Mouse (Mus musculus): ENCODE measurements around the gene Neurl1b.

Gene Neurl1b

DNA sequence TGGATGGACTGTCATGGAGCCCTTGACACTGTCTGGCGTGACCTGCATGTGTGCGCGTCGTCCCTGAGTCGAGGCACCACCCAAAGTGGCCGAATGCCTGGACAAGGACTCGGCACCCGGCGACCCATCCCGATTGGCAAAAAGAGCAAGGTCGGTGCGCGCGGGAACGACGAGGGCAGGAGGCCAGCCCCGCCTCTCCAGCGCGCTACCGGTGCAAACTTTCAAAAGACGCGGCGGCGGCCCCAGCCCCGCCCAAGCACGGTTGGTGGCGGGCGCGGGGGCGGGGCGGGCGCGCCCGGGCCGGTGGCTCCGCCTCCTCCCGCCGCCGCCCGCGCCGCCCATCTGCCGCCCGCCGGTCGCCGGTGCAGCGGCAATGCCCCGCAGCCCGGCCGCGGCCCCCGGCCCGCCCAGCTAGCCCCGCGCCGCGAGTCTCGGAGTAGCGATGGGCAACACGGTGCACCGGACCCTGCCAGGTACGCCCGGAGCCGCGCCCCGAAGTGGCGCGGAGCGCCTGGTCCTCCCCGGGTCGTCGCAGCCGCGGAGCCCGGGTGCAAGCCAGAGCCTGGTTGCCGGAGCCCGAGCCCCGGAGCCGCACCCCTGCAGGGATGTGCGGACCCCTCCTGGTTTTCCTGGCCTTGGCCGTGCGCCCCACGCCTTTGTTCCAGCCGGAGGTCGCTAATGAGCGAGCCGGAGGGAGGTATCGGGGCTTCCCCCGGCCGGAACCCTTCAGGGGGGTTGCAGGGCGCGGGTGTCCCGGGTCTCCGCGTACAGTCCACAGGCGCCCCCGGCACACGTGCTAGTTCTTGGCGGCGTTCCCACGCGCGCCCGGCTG, at the start of gene Neurl1b:
TSS of gene Neurl1b (plus strand) at position 307 of the 832 bp plus-strand sequence.
- DNase-seq (ENCODE audit: low spot score in 2 of 2), result peak in 1 of 2 experiments; percentile 15

GRCm38 (mm10) chr17:26366792-26367191, 47.8 kb upstream of the Neurl1b start:
- no peak for DNase-seq (ENCODE audit: low spot score in 2 of 2)

GRCm38 (mm10) chr17:26368336-26368992, 46.2 kb upstream of the Neurl1b start:
- DNase-seq (ENCODE audit: low spot score in 2 of 2), result no peak

- peak; percentile 41 to 55 for DNase-seq (ENCODE audit: low spot score in 2 of 2)
These were observed 43.9 kb upstream of the Neurl1b start for GRCm38 (mm10) chr17:26370521-26371245.

DNA sequence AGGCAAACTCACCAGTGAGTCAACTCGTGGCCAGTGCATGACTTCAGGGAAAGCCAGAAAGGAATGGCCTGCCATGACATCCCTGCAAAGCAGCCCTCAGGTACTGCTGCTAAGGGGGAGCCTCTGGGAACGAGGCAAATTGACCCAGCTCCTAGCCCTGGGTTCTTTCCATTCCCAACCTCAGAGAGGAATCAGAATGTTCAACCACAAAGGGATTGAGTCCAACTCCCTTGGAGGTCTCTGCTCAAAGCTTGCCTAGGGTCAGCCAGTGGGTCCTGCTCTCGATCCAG, 43.4 kb upstream of the Neurl1b start:
- no peak for DNase-seq (ENCODE audit: low spot score in 2 of 2)

DNA sequence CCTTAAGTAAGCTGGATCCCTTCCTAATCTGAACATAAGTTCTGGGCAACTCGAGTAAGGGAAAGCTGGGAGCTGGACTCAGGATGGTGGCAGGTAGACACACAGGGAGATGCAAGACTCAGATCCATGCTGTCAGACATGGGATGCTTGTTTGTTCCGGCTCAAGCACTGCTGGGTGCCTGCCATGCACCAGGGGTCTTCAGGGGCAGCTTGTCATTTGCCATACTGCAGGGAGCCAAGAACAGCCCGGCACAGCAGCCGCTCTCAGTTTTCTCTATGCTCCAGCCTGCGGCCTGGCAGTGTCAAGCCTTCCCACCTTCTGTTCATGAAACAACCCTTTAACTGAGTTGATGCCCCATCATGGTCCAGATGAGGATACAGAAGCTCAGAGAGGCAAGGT, 41.4 kb upstream of the Neurl1b start:
- DNase-seq (ENCODE audit: low spot score in 2 of 2), result no peak

DNA sequence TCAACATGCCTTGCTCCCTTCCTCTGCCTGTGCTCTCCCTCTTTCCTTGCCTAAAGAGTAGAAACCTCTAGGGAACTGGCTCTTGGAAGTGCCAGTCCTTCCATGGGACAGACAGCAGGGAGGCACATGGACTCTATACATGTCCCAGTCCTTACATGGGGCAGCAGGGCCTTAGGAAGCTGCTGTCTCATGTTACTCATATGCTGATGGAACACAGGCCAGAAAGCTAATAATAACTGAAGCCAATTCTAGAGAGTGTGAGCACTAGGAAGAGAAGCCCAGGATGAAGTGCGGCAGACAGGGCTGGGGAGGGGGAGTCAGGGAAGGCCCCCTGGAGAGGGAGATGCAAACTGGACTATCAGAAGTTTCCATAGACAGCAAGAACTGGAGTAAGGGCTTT, 38.2 kb upstream of the Neurl1b start:
- no peak for DNase-seq (ENCODE audit: low spot score in 2 of 2)

GRCm38 (mm10) chr17:26376994-26377744, 37.5 kb upstream of the Neurl1b start:
- no peak for DNase-seq (ENCODE audit: low spot score in 2 of 2)

DNA sequence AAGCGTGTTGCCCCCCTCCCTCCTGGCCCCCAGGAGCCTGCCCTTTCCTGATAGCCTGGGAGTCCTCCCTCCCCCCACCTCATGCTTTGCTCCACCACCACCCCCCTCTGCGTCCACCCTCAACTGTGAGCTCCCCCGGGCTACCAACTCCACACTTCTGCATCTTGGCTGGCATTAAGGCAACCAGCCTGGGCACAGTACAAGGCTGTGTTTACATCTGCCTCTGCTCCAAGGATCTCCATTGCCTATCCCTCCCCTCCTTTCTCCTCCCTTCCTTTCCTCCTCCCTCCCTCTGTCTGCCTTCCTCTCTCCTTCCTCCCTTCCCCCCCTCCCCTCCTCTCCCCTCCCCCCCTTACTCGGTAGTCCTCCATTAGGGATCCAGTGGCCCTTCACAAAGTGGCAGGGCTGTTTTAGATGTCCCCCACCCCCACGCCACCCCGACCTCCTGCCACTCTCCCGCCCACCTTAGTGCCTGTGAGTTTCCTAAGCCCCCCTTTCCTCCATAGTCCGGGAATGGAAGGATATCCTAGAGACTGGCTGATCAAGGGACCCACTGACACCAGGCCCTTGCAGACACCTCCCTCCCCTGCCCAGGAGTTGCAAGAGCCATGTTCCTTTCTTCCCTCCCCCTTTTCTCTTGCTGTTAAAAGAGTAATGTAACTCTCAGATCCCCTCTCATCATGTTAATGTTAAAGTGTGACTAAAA, 34.2 kb upstream of the Neurl1b start:
- DNase-seq (ENCODE audit: low spot score in 2 of 2), result no peak

- no peak for DNase-seq (ENCODE audit: low spot score in 2 of 2)
These were observed 33.6 kb upstream of the Neurl1b start for GRCm38 (mm10) chr17:26380986-26381446.

DNA sequence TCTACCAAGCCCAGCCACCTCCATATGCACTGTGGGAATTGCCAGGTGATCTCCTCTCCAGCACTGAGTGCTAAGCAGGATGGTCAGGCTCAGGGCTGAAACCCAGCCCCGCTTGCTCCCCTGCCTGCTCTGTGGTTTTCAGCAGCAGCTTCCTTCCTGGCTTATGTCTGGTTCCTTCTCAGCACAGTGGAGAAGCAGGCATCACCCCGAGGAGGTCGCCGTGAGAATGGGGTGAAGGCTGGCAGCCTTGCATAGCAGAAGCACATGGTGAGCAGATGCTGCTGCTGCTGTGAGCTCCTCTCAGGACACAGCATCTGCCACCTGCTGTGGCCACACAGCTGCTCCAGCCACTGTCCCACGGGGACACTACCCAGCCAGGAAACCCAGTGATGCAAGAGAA, 33.0 kb upstream of the Neurl1b start:
- DNase-seq (ENCODE audit: low spot score in 2 of 2), result no peak

- no peak for DNase-seq (ENCODE audit: low spot score in 2 of 2)
These were observed 32.5 kb upstream of the Neurl1b start for GRCm38 (mm10) chr17:26382176-26382575.

GRCm38 (mm10) chr17:26382687-26383086, 31.9 kb upstream of the Neurl1b start:
- no peak for DNase-seq (ENCODE audit: low spot score in 2 of 2)

DNA sequence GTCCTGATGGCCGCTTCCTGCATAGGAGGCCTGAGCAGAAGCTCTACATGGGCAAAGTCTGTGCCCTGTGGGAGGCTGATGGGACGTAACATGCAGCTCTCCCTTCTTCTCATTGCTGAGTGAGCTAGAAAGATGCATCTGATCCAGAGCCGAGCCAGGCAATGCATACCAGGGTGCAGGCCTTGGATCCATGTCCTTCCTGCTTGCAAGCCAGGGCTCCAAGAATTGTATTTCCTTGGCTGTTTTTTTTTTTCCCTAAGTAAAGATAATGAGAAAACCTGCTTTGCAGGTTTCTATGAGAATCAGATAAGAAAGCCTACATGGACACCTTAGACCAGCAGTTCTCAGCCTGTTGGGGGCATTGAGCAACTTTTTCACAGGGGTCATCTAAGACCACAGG, 30.5 kb upstream of the Neurl1b start:
- DNase-seq (ENCODE audit: low spot score in 2 of 2), result no peak

DNA sequence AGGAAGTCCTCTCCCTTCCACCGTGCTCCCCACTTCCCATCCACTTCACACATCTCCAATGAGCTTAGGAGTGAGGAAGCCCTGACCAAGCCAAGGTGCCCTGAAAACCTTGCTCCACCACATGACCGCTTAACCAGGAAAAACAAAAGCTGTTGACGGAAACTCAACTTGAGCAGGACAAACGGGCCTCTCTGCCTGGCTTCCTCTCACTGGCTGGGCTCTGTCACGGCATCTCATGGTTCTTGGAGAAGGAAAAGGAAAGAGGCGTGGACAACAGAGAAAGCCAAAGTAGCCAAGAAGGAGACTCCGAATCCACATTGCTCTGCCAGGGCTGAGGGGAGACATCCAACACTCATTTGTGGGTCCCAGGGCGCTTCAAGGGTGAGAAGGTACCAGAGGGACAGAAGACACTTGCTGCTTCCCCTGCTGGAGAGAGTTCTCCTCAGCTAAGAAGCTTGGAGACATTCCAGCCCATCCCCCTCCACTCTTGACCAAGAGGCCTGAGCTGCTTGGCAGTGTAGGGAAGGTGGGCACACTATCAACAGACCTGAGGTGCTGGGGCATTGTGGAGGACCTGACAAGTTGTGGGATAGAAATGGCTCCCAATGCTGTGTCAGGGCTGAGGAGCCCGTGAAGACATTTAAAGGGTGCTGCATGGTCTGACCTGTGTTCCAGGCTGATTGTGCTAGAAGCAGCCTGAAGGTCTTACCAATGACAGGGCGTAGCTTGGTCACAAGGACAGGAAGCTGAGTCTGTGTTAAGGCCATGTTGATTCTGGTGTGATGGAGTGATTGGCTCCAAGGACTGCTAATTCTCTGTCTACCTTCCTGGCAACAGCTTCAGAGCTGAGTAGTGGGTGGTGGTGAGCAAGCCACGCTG, 29.1 kb upstream of the Neurl1b start:
- no peak for DNase-seq (ENCODE audit: low spot score in 2 of 2)

GRCm38 (mm10) chr17:26386131-26386481, 28.5 kb upstream of the Neurl1b start:
- no peak for DNase-seq (ENCODE audit: low spot score in 2 of 2)

DNA sequence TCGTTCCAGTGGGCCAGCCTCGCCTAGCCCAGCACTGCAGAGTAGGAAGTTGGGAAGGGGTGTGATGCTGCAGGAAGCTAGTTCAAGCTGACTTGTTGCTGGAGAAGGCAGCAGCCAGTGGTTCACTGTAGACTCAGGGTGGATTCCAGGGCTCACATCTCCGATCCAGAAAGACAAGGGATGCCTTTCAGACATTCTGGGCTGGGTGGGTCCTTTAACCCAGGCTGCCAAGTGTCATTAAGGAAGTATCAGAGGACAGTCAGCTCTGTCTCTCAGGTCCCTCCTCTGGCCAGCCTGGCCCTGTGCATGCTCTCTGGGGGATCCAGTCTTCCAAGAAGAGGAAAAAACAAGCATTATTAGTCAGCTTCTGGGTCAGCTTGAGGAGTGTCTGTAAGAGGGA, 26.5 kb upstream of the Neurl1b start:
- no peak for DNase-seq (ENCODE audit: low spot score in 2 of 2)

GRCm38 (mm10) chr17:26389241-26389640, 25.4 kb upstream of the Neurl1b start:
- no peak for DNase-seq (ENCODE audit: low spot score in 2 of 2)

DNA sequence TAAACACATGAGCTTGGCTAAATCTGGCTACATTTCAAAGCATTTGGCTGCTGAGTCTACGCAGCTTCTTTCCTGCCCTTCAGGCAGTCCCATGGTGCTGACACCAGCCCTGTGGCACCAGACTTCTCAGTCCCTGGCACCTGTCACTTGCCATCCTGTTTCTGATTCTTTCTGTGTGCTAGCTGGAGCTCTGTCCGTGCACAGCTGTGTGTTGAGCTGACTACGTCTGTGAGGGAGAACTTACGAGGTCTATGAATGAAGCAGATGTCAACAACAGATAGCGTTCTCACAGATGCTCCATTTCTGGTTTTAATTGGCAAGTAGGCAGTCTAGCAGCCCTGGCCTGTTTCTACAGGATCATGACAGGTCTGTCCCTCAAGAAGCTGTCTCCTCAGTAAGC, 24.0 kb upstream of the Neurl1b start:
- no peak for DNase-seq (ENCODE audit: low spot score in 2 of 2)

- no peak for DNase-seq (ENCODE audit: low spot score in 2 of 2)
These were observed 22.3 kb upstream of the Neurl1b start for GRCm38 (mm10) chr17:26392355-26392754.

Data from natural killer cell, adult 2 months (primary cell).